Mouse (Mus musculus): ENCODE results near the gene Lhfpl2. TPM values are rescaled to one million over a fixed set of nuclear protein-coding genes. Genes with fewer than 3 reads are reported as not detected.

Lhfpl2 gene
- polyA plus RNA-seq, 1 experiment, result 22.5 TPM

DNA sequence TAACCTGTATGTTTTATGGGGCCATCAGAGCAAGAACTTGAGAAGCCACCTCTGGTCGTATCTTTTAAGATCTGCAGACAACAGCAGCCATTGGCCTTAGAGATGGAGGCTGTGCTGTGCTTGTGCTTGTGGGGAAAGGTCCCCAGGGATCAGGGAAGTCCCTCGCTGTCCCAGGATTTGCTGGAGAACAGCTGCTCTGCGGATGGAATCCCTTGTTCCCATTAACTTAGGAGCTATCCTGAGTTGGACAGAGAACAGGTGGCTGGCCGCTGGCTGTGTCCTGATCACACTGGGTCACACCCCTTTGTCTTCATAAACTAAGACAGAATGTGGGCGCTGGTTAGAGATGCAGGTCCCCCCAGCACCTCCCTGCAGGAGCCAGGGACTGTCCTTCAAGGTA, 110.7 kb downstream of the Lhfpl2 start:
- H3K27me3 ChIP-seq (ENCODE audit: control insufficient read depth, insufficient read depth, low read length), result no peaks in the 10 kb centered on the region
- WGBS, result 76% methylated on average over 5 of the region's 5 CpGs
- TF ChIP-seq CTCF (IDR thresholded peaks at IDR 0.05; ENCODE audit: borderline replicate concordance, insufficient read depth, low read depth, low read length), result no peak
- TF ChIP-seq POLR2A (IDR thresholded peaks at IDR 0.05; ENCODE audit: borderline replicate concordance, insufficient read depth, low read length), result no peak
- no peak overlapping the region for H3K4me3 ChIP-seq (replicated peaks; ENCODE audit: insufficient read depth, low read depth, low read length)
- no peak for DNase-seq
- peaks cover 4% of the 10 kb centered on the region; the same call in 1 of the 2 replicates for H3K4me1 ChIP-seq (ENCODE audit: control insufficient read depth, insufficient read depth, low read length)
- H3K27ac ChIP-seq (ENCODE audit: insufficient read depth, low read length), result no peak overlapping the region

DNA sequence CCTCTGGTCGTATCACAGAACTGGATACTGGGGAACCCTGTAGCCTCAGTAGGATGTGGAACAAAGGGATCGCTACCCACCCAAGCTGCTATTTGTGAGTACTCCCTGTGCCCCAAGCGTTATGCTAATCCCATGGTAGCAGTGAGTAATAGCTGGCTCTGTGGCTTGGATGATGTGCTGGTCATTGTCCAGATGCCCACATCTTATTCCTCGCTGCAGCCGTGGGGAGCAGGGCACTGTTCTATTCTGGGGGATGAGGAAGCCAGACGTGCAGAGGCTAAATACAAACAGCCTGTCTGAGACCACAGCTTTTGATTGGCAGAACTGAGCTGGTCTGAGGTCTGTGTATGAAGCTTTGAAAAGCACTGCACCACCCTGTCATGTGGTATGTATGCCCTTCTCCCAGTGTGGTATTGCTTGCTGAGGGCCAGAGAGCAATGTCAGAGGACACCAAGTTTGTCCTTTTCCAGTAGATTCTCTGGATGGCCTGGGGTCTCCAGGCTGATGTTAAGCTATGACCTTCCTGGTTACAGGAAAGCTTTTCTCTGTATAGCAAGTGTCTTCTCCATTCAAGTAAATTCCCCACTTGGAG, 111.8 kb downstream of the Lhfpl2 start:
- Histone ChIP-seq H3K27ac (ENCODE audit: insufficient read depth, low read length) (no peak overlapping the region), H3K27me3 (ENCODE audit: control insufficient read depth, insufficient read depth, low read length) (no peaks in the 10 kb centered on the region), H3K4me3 (replicated peaks; ENCODE audit: insufficient read depth, low read depth, low read length) (no peak overlapping the region), H3K4me1 (ENCODE audit: control insufficient read depth, insufficient read depth, low read length) (peaks cover 4% of the 10 kb centered on the region; the same call in 1 of the 2 replicates)
- TF ChIP-seq CTCF (IDR thresholded peaks at IDR 0.05; ENCODE audit: borderline replicate concordance, insufficient read depth, low read depth, low read length), result no peak
- DNase-seq, result no peak
- WGBS, result 70% methylated on average over 6 of the region's 6 CpGs

DNA sequence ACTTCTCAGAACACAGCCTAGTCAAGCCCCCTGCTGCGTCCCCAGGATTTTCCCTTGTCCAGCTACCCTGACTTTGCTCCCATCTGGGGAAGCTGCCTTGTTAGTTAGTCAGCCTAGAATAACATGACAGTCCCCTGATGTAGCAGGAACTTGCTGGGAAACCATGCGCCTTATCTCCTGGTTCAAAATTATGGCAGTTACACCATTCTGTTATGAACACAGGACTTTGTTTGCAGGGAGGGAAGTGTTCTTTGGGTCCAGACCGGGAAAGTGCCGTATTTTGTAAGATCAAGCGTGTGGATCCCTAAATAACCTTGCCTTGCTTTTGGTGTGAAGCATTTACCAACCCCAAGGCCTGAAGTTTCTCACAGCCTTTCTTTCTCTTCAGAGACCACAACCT, 114.0 kb downstream of the Lhfpl2 start:
- no peaks in the 10 kb centered on the region for H3K27me3 ChIP-seq (ENCODE audit: control insufficient read depth, insufficient read depth, low read length)
- no peak overlapping the region for H3K4me3 ChIP-seq (replicated peaks; ENCODE audit: insufficient read depth, low read depth, low read length)
- TF ChIP-seq CTCF (IDR thresholded peaks at IDR 0.05; ENCODE audit: borderline replicate concordance, insufficient read depth, low read depth, low read length), result no peak
- TF ChIP-seq POLR2A (IDR thresholded peaks at IDR 0.05; ENCODE audit: borderline replicate concordance, insufficient read depth, low read length), result no peak
- no peak overlapping the region for H3K27ac ChIP-seq (ENCODE audit: insufficient read depth, low read length)
- WGBS, result 90% methylated on average over 5 of the region's 5 CpGs
- H3K4me1 ChIP-seq (ENCODE audit: control insufficient read depth, insufficient read depth, low read length), result peaks cover 4% of the 10 kb centered on the region; the same call in 1 of the 2 replicates
- no peak for DNase-seq

DNA sequence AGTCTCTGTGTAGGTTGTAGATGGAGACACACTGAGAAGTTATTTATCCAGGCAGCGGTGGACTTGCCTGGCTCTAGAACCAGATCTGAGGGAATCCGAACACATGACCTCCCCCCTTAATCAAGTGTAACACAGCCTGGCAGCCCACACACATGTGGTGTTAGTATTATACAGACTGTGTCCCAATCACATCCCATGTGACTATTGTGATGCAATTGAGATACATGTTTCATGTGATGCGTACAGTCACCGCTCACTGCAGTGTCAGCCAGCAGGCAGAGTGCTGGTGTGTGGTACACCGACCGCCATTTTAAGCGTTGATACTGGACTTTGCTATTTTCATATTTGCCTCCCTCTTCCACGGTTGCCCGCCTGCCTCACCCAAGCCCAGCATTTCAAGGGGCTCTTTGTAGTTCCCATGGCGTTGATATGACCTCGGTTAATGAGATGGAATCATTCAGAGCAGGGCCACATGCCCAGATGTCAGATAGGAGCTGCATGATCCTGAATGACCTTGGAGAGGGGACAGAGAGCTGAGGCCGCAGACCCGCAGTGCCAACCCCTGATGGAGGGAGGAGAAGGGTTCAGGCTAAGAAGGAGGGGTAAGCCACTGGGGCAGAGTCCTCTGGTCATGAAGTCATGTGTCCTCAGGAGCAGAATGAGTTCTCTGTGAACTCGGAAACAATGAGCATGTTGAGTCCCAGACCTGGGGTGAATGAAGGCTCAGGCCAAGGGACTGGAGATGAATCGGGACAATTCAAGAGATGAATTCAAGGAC, 115.1 kb downstream of the Lhfpl2 start:
- Histone ChIP-seq H3K4me3 (replicated peaks; ENCODE audit: insufficient read depth, low read depth, low read length) (no peak overlapping the region), H3K4me1 (ENCODE audit: control insufficient read depth, insufficient read depth, low read length) (peaks cover 5% of the 10 kb centered on the region; the same call in 1 of the 2 replicates), H3K27ac (ENCODE audit: insufficient read depth, low read length) (no peak overlapping the region), H3K27me3 (ENCODE audit: control insufficient read depth, insufficient read depth, low read length) (no peaks in the 10 kb centered on the region)
- 88% methylated on average over 15 of the region's 15 CpGs for WGBS
- TF ChIP-seq POLR2A (IDR thresholded peaks at IDR 0.05; ENCODE audit: borderline replicate concordance, insufficient read depth, low read length) (no peak), CTCF (IDR thresholded peaks at IDR 0.05; ENCODE audit: borderline replicate concordance, insufficient read depth, low read depth, low read length) (no peak)
- DNase-seq, result peak in 1 of 2 experiments; percentile 36

DNA sequence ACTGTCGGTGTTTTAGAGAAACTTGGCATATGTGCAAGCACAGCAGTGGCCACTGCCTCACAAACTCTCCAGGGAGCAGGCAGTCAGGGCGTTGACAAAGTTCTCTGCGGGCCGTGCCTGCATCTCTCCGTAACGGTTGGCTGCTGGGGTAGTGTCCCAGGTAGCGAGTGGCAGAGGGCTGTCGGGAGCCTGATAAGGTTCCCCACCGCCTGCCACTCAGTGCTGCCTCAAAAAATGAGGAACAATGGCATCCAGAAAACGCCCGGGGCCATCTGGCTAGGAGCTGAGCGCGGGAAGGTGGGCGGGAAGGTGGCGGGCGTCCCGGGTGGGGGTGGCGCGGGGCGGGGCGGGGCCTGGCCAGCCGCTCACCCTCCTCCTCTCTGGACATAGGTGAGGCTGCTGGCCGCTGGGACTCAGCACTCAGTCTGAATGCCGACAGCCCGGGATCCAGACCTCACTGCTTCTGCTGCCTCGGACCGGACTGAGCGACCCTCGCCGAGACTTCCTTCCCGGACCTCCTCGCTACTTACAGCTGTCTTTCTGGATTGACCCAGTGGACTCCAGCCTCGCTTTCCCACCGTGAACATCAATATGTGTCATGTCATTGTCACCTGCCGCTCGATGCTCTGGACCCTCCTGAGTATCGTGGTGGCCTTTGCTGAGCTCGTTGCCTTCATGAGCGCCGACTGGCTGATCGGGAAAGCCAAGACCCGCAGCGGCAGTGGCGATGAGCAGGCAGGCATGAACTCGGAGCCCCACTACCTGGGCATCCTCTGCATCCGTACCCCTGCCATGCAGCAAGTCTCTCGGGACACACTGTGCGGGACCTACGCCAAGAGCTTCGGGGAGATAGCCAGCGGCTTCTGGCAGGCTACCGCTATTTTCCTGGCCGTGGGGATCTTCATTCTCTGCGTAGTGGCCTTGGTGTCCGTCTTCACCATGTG, 116.3 kb downstream of the Lhfpl2 start:
- peak overlapping the region; percentile 94 for H3K4me3 ChIP-seq (replicated peaks; ENCODE audit: insufficient read depth, low read depth, low read length)
- H3K27me3 ChIP-seq (ENCODE audit: control insufficient read depth, insufficient read depth, low read length), result no peaks in the 10 kb centered on the region
- TF ChIP-seq CTCF (IDR thresholded peaks at IDR 0.05; ENCODE audit: borderline replicate concordance, insufficient read depth, low read depth, low read length) (no peak), POLR2A (IDR thresholded peaks at IDR 0.05; ENCODE audit: borderline replicate concordance, insufficient read depth, low read length) (peak; percentile 80)
- 3% methylated on average over 55 of the region's 55 CpGs for WGBS
- H3K27ac ChIP-seq (ENCODE audit: insufficient read depth, low read length), result peak overlapping the region; percentile 92
- DNase-seq, result peak; percentile 77
- peaks cover 13% of the 10 kb centered on the region; the same call in 1 of the 2 replicates for H3K4me1 ChIP-seq (ENCODE audit: control insufficient read depth, insufficient read depth, low read length)

DNA sequence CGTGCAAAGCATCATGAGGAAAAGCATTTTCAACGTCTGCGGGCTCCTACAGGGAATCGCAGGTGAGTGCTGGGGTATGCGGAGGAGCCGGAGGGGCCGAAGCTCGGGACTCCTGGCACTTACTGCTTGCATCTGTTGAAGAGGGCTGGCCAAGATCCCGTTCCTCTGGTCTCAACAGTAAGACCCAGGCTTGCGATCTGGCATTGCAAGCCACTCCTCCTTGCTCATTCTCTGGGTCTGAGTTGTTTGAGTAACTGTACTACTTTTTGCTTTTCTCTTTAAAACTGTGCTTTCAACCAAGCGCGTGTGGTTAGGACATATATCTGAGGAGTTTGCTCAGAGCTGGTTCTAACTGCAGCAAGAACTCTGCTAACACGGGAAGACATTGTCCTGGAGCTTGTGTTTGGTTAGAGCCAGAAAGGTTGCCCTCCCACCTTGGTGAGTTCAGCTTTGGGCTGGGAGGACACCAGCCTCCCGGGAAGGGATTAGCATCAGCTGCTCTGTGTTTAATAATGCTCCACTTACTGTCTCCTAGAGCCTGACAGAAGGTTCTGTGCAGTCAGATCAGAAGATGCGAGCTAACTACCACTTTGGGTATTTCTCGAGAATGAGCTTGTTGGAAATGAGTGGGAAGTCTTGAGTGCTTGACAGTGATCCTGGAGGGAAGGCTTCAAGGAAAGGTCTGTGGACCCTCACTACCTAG, 117.1 kb downstream of the Lhfpl2 start:
- Histone ChIP-seq H3K27ac (ENCODE audit: insufficient read depth, low read length) (peak overlapping the region; percentile 92), H3K27me3 (ENCODE audit: control insufficient read depth, insufficient read depth, low read length) (no peaks in the 10 kb centered on the region), H3K4me3 (replicated peaks; ENCODE audit: insufficient read depth, low read depth, low read length) (peak overlapping the region; percentile 94), H3K4me1 (ENCODE audit: control insufficient read depth, insufficient read depth, low read length) (peaks cover 21% of the 10 kb centered on the region; the same call in 1 of the 2 replicates)
- DNase-seq, result peak; percentile 48 to 54
- TF ChIP-seq CTCF (IDR thresholded peaks at IDR 0.05; ENCODE audit: borderline replicate concordance, insufficient read depth, low read depth, low read length) (no peak), POLR2A (IDR thresholded peaks at IDR 0.05; ENCODE audit: borderline replicate concordance, insufficient read depth, low read length) (no peak)
- WGBS, result 5% methylated on average over 16 of the region's 16 CpGs
